Mouse (Mus musculus) ES-Bruce4 (cell line): ENCODE measurements at regions not wholly inside any gene's neighbourhood (a gene's known extent, or its start where the extent isn't known, plus 50 kb on each side); places are given as distances from the start of the nearest gene placed in this dataset.
"Not testable (repeated sequence)": the region's sequence is repeated elsewhere in the genome, so short reads cannot be mapped to it uniquely, and the experiment has no call there.

Experiments
- H3K27ac ChIP-seq: 2 replicates; pipeline ENCODE4 v1.5.1; 2012; ENCODE audit warnings: low read length, inconsistent platforms; ENCODE audit not compliant: insufficient read depth
- H3K27me3 ChIP-seq: 2 replicates; pipeline ENCODE4 v1.6.1; 2012; ENCODE audit warnings: mild to moderate bottlenecking, low read length, inconsistent platforms; ENCODE audit not compliant: control insufficient read depth, poor library complexity, insufficient read depth, severe bottlenecking
- H3K36me3 ChIP-seq: 2 replicates; pipeline ENCODE4 v1.6.1; 2012; ENCODE audit warnings: inconsistent platforms, mild to moderate bottlenecking, low read length, moderate library complexity; ENCODE audit not compliant: control insufficient read depth, poor library complexity, insufficient read depth, severe bottlenecking
- H3K4me1 ChIP-seq: one replicate; pipeline ENCODE4 v1.8.1; 2011; ENCODE audit warnings: low read length; ENCODE audit not compliant: control insufficient read depth, insufficient read depth
- H3K4me3 ChIP-seq: 2 replicates; pipeline ENCODE4 v1.5.1; 2011; ENCODE audit warnings: low read depth, mild to moderate bottlenecking, low read length
- H3K9ac ChIP-seq: 2 replicates; pipeline ENCODE4 v1.6.1; 2012; ENCODE audit warnings: low read depth, mild to moderate bottlenecking, inconsistent platforms; ENCODE audit not compliant: poor library complexity, severe bottlenecking
- H3K9me3 ChIP-seq: replicated peaks from 2 replicates; pipeline ENCODE4 v1.6.1; 2012; ENCODE audit warnings: mild to moderate bottlenecking, low read length, inconsistent platforms; ENCODE audit not compliant: control insufficient read depth, poor library complexity, insufficient read depth, severe bottlenecking
- CTCF ChIP-seq: IDR thresholded peaks from one replicate; pipeline ENCODE4 v1.8.1; 2011; ENCODE audit warnings: low read depth, low read length
- EP300 ChIP-seq: IDR thresholded peaks from 2 replicates; pipeline ENCODE4 v1.6.1; 2011; ENCODE audit warnings: low read depth, low read length; ENCODE audit not compliant: insufficient read depth
- POLR2A ChIP-seq: IDR thresholded peaks from one replicate; pipeline ENCODE4 v1.8.1; 2011; ENCODE audit warnings: low read length; ENCODE audit not compliant: insufficient read depth

- Histone ChIP-seq H3K27ac (no peak overlapping the region), H3K9ac (no peak overlapping the region)
- TF ChIP-seq EP300 (no peak), CTCF (no peak), POLR2A (no peak)
Measured at GRCm38 (mm10) chr10:15757503-15757902, 1039.5 kb upstream of the Gje1 start.

DNA sequence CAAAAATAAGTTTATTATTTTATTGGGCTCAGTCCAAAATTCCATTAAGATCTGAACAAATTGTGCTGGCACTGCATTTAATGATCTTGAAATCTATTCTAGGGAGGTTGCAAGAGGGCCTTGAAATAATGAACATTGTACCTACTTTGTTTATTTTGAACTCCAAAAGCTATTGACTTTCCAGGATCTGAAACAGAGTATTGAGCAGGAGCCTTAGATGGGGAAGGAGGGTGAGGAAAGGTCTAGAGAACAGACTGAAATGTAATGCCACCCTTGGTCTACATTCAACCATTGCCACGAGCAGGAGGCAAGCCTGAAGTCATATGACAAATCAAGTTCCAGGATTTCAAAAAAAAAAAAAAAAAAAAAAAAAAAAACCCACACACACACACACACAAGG is 1028.9 kb upstream of the Gje1 start:
- Histone ChIP-seq H3K4me3 (no peak overlapping the region), H3K36me3 (no peaks in the 10 kb centered on the region), H3K9me3 (no peaks in the 10 kb centered on the region), H3K9ac (no peak overlapping the region), H3K27me3 (no peaks in the 10 kb centered on the region), H3K4me1 (no peaks in the 10 kb centered on the region), H3K27ac (no peak overlapping the region)
- TF ChIP-seq POLR2A (no peak), CTCF (no peak), EP300 (no peak)

More at GRCm38 (mm10) chr10:15757503-15757902, 1039.5 kb upstream of the Gje1 start:
- Histone ChIP-seq H3K36me3 (no peaks in the 10 kb centered on the region), H3K4me1 (no peaks in the 10 kb centered on the region), H3K27me3 (no peaks in the 10 kb centered on the region), H3K4me3 (no peak overlapping the region), H3K9me3 (no peaks in the 10 kb centered on the region)

DNA sequence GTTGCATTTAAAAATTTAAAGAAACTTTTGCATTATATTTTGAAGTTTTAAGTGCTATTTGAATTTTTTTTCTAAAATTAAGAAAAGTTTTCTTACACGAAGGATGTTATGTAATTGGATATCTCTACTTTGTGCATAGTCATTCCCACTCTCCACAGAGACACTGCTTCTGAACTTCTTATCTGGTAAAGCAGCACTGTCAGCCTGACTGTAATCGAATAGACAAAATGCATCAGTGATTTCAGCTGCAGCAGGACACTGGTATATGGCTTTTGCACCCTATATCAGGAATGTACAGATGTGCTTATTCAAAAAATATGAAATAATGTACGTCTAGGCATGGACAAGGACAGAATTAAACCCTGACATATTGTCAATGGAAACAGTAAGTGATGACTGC is 1020.6 kb upstream of the Gje1 start:
- no peaks in the 10 kb centered on the region for H3K4me1 ChIP-seq
- H3K27ac ChIP-seq = no peak overlapping the region

GRCm38 (mm10) chr10:15731318-15731717 is 1013.3 kb upstream of the Gje1 start:
- Histone ChIP-seq H3K9me3 (no peaks in the 10 kb centered on the region), H3K4me3 (no peak overlapping the region), H3K9ac (no peak overlapping the region), H3K36me3 (no peaks in the 10 kb centered on the region), H3K27me3 (no peaks in the 10 kb centered on the region), H3K27ac (no peak overlapping the region), H3K4me1 (no peaks in the 10 kb centered on the region)
- TF ChIP-seq POLR2A (no peak), EP300 (no peak), CTCF (no peak)

More for the DNA sequence above, 1020.6 kb upstream of the Gje1 start:
- no peak overlapping the region for H3K4me3 ChIP-seq
- peaks cover 6% of the 10 kb centered on the region; the same call in 1 of the 2 replicates for H3K9me3 ChIP-seq
- no peak overlapping the region for H3K9ac ChIP-seq
- H3K36me3 ChIP-seq = no peaks in the 10 kb centered on the region
- no peak for TF ChIP-seq CTCF
- no peak for TF ChIP-seq POLR2A
- no peak for TF ChIP-seq EP300
- H3K27me3 ChIP-seq = no peaks in the 10 kb centered on the region

DNA sequence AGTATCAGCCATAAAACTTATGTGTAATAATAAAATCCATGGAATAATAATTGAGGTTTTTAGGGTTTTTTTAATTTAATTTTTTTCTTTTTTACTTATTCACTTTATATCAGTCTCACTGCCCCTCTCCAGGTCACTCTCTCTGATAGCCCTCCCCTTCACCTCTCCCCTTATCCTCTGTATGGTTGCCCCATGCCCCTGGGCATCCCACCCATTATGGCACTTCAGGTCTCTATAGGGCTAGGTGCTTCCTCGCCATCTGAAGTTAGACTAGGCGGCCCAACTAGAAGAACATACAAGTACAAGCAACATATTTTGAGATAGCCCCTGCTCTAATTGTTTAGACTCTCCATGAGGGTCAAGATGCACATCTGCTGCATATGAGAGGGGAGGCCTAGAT is 979.9 kb upstream of the Gje1 start:
- TF ChIP-seq EP300 (no peak), POLR2A (no peak), CTCF (no peak)
- H3K9me3 ChIP-seq = no peaks in the 10 kb centered on the region
- H3K27me3 ChIP-seq = no peaks in the 10 kb centered on the region
- no peak overlapping the region for H3K9ac ChIP-seq
- H3K4me3 ChIP-seq = no peak overlapping the region
- H3K4me1 ChIP-seq = no peaks in the 10 kb centered on the region
- no peaks in the 10 kb centered on the region for H3K36me3 ChIP-seq
- H3K27ac ChIP-seq = no peak overlapping the region

- Histone ChIP-seq H3K27me3 (no peaks in the 10 kb centered on the region), H3K36me3 (no peaks in the 10 kb centered on the region), H3K9ac (no peak overlapping the region), H3K9me3 (no peaks in the 10 kb centered on the region), H3K4me3 (no peak overlapping the region), H3K4me1 (no peaks in the 10 kb centered on the region), H3K27ac (no peak overlapping the region)
- TF ChIP-seq CTCF (no peak), POLR2A (no peak), EP300 (no peak)
Measured at GRCm38 (mm10) chr10:15697050-15697449, 979.0 kb upstream of the Gje1 start.

DNA sequence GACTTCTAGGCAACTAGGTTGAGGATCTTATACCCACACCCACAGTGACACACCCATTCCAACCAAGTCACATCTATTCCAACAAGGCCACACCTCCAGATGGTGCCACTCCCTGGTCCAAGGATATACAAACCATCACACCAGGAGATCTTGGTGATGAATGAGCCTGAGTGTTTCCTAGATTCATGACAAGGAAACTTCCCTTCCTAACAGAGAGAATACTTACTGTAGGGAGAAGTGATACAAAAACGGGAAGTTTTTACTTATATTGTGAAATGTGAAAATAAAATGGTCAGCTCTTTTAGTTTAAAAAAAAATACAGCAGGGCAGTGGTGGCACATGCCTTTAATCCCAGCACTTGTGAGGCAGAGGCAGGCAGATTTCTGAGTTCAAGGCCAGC is 953.6 kb upstream of the Gje1 start:
- not testable (repeated sequence) for H3K4me3 ChIP-seq, H3K9me3 ChIP-seq, H3K9ac ChIP-seq, H3K27me3 ChIP-seq, H3K36me3 ChIP-seq, H3K4me1 ChIP-seq, H3K27ac ChIP-seq
